Mouse (Mus musculus) adrenal gland, postnatal 14 days (tissue): ENCODE results near the gene Olfr1197. TPM values are rescaled to one million over a fixed set of nuclear protein-coding genes. Genes with fewer than 3 reads are reported as not detected.

Experiments used
- DNase-seq: peaks from one replicate; pipeline ENCODE4 v3.0.0; 2021; ENCODE audit warnings: mixed read lengths
- long read RNA-seq, 2 experiments: library from polyadenylated mRNA; stranded (forward); transcript quantifications; one replicate each; pipeline ENCODE4 v2.0.0; 2021
- total RNA-seq: library from RNA; stranded (reverse); gene quantifications from 2 replicates; pipeline ENCODE4 v1.2.3, GENCODE M21; 2021

The Olfr1197 gene
- not detected in 2 replicates for total RNA-seq
- long read RNA-seq, experiment 1, result 0 reads
- long read RNA-seq, experiment 2, result 0 reads

DNA sequence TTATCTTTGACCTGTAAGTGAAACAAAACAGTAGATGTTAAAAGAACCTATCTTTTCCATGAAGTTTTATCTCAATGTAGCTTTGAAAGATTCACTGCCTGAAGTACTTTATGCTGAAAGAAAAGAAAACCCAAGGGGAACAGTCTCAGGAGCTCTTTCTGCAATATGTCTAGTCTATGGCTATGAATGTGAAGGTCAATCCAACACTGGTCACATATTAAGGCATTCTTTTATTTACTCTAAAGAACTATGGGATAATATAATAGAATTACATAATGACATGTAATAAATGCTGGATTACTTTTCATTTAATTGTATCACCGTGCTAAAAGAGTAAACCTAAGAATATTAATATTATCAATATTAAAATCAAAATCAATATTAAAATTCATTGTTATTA, at the start of gene Olfr1197:
Olfr1197 (minus strand) TSS at position 101 of the 400 bp plus-strand sequence.
- no peak for DNase-seq

DNA sequence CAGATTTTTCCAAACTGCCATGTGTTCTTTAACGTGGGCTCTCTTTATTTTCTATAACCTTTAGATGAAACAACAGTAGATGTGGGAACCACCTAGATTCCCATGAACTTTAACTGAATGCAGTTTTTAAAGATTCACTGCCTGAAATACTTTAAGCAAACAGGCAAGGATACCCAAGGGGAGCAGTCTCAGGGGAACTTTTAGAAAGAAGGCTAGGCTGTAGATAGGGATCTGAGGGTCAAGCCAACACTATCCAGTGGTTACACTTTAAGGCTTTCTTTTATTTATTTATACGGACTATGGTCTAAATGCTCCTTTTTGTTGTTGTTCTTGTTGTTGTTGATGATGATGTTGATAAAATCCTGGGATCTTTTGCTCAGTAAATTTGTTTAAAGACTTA, 38.2 kb upstream of the Olfr1197 start, which contains the start of gene Olfr1200:
Olfr1200 (minus strand) TSS at position 101 of the 400 bp plus-strand sequence.
- no peak for DNase-seq

DNA sequence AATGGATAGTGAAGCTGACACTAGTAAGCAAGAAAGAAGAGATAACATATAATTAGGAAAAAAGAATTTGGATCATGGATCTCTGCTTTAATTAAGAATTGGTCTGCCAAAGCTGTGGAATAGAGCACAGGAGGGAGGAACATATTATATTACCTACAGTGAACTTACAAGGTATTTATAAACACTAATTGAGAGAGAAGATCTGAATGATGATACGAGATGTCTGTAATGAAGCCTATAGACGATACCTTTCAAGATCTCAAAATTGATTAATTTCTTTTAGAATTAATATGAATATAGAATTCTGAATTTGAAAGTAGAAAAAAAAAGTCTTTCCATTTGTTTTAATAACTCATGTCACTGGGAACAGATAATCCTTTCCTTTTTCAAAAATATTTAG, 28.2 kb upstream of the Olfr1197 start, which contains the start of gene Olfr1199:
Olfr1199 (minus strand) TSS at position 101 of the 400 bp plus-strand sequence.
- no peak for DNase-seq

DNA sequence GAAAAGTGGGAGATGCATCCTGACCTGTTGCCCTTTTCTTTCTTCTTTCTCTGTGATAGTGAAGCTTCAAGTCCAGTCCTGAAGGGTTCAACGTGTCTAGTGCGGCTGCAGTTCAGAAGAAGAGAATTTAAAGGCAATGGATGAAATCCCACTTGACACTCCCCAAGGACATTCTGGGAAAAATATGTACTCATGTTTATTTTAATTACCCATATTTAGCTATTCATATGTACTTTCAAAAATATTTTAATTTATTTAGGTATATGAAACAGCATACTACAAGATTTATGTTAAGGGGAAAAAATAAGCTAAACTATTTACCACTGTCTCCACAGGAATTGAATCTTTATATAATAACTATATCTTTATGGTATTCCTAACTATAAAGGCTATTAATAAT, 19.1 kb upstream of the Olfr1197 start, which contains the start of gene Olfr1198:
Olfr1198 (minus strand) TSS at position 101 of the 400 bp plus-strand sequence.
- no peak for DNase-seq

DNA sequence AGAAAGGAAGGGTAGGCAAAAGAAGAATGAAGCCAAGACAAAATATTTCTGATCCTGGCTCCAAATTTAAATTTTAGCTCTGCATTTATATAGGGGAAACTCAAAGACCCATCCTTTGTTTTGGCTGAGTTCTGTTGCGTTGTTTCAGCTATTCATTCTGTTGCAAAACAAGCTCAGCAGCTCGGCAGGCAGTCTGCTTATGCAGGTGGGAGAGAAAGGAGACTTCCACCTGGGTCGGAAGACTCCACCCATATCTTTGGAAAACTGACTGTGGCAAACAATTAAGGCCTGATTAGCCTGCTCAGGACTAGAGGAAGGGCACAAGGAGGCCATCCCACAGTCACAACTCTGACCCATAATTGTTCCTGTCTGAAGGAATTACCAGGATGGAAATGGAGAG, 11.2 kb upstream of the Olfr1197 start:
- DNase-seq, result no peak

DNA sequence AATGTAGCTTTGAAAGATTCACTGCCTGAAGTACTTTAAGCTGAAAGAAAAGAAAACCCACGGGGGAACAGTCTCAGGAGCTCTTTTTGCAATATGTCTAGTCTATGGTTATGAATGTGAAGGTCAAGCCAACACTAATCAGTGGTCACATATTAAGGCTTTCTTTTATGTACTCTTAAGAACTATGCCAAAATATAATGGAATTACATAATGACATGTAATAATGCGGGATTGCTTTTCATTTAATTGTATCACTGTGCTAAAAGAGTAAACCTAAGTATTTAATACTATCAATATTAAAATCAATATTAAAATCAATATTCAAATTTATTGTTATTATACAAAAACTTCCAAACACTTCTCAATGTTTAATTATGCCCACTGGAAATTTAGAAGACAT, 27.7 kb downstream of the Olfr1197 start, which contains the start of gene Olfr1196:
Olfr1196 (minus strand) TSS at position 101 of the 400 bp plus-strand sequence.
- no peak for DNase-seq

DNA sequence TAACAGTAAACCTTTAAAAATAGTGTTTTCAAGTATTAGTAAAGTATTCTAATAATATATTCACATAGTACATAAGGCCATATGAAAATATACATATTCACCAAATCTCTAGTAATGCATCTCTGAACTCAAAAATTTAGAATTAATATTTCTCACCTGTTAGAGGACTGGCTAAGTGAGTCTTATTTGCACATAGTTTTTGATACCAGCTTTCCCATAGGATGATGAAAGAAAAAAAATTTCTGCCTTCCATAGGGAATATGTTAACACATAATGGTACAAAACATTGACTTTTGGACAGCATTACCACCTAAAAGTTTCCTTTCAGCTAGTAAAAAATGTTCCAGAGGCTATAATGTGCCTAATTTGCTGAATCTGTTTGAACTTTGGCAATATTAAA, 43.1 kb downstream of the Olfr1197 start, which contains the start of gene Olfr1195:
Olfr1195 (minus strand) TSS at position 101 of the 400 bp plus-strand sequence.
- DNase-seq, result no peak

Other genes starting within 250 kb of the Olfr1197 start
- not detected in 2 replicates for gene Olfr1184, start 248.8 kb downstream of the Olfr1197 start, total RNA-seq
- gene Olfr1185-ps1, start 239.0 kb downstream of the Olfr1197 start, total RNA-seq, result not detected in 2 replicates
- not detected in 2 replicates for gene Olfr1186, start 213.8 kb downstream of the Olfr1197 start, total RNA-seq
- gene Olfr1188, start 175.4 kb downstream of the Olfr1197 start, total RNA-seq, result not detected in 2 replicates
- gene Olfr1189, start 145.9 kb downstream of the Olfr1197 start, total RNA-seq, result not detected in 2 replicates
- gene Olfr1191-ps1, start 91.8 kb downstream of the Olfr1197 start, total RNA-seq, result not detected in 2 replicates
- not detected in 2 replicates for gene Olfr1192-ps1, start 83.9 kb downstream of the Olfr1197 start, total RNA-seq
- gene Olfr1193, start 56.7 kb downstream of the Olfr1197 start, total RNA-seq, result not detected in 2 replicates
- not detected in 2 replicates for gene Olfr1195, start 43.2 kb downstream of the Olfr1197 start, total RNA-seq
- gene Olfr1196, start 27.8 kb downstream of the Olfr1197 start, total RNA-seq, result not detected in 2 replicates
- not detected in 2 replicates for gene Olfr1198, start 19.0 kb upstream of the Olfr1197 start, total RNA-seq
- gene Olfr1199, start 28.1 kb upstream of the Olfr1197 start, total RNA-seq, result not detected in 2 replicates
- gene Olfr1200, start 38.1 kb upstream of the Olfr1197 start, total RNA-seq, result not detected in 2 replicates
- not detected in 2 replicates for gene Olfr1201, start 60.7 kb upstream of the Olfr1197 start, total RNA-seq
- 0.11 TPM in 1 of 2 replicates, not detected in the other for gene Olfr1202, start 82.1 kb upstream of the Olfr1197 start, total RNA-seq
- not detected in 2 replicates for gene Olfr1205, start 97.4 kb upstream of the Olfr1197 start, total RNA-seq
- not detected in 2 replicates for gene Olfr1204, start 116.9 kb upstream of the Olfr1197 start, total RNA-seq
- gene Olfr1206, start 130.9 kb upstream of the Olfr1197 start, total RNA-seq, result not detected in 2 replicates
- not detected in 2 replicates for gene Olfr1208, start 169.9 kb upstream of the Olfr1197 start, total RNA-seq
- gene Olfr1209, start 182.8 kb upstream of the Olfr1197 start, total RNA-seq, result not detected in 2 replicates
- gene Olfr1211, start 205.7 kb upstream of the Olfr1197 start, total RNA-seq, result not detected in 2 replicates
- gene Olfr1212, start 221.6 kb upstream of the Olfr1197 start, total RNA-seq, result not detected in 2 replicates
- gene Gm13762, start 247.9 kb upstream of the Olfr1197 start, total RNA-seq, result not detected in 2 replicates